Mouse (Mus musculus) neural tube, embryonic 14.5 days (tissue): ENCODE measurements around the gene Ubash3b. TPM values are rescaled to one million over a fixed set of nuclear protein-coding genes. Genes with fewer than 3 reads are reported as not detected.
A peak's percentile ranks its signal among the peaks of the same experiment; 100 is the strongest.

Experiments
- ATAC-seq: fragments of 200-750 bp; cut with Nextera tagmentation; 2 replicates; pipeline ENCODE4 v1.8.0; 2017; ENCODE audit warnings: low read depth, mild to moderate bottlenecking, moderate TSS enrichment, moderate library complexity
- H3K27ac ChIP-seq: fragments of 300-500 bp; sonication (generic); 2 replicates; pipeline ENCODE4 v1.5.1; 2014; ENCODE audit warnings: low read depth, mild to moderate bottlenecking, control low read depth, low read length, moderate library complexity, mixed read lengths
- H3K27me3 ChIP-seq: fragments of 300-500 bp; sonication (generic); 2 replicates; pipeline ENCODE4 v1.6.1; 2014; ENCODE audit warnings: low read length; ENCODE audit not compliant: control insufficient read depth, insufficient read depth
- H3K36me3 ChIP-seq: fragments of 300-500 bp; sonication (generic); 2 replicates; pipeline ENCODE4 v1.6.1; 2014; ENCODE audit warnings: low read length, mixed read lengths; ENCODE audit not compliant: control insufficient read depth, insufficient read depth
- H3K4me1 ChIP-seq: fragments of 300-500 bp; sonication (generic); 2 replicates; pipeline ENCODE4 v1.6.1; 2014; ENCODE audit warnings: low read length; ENCODE audit not compliant: control insufficient read depth, insufficient read depth
- H3K4me2 ChIP-seq: fragments of 300-500 bp; sonication (generic); 2 replicates; pipeline ENCODE4 v1.6.1; 2014; ENCODE audit warnings: mild to moderate bottlenecking, low read depth, low read length, control low read depth
- H3K4me3 ChIP-seq: fragments of 300-500 bp; sonication (generic); 2 replicates; pipeline ENCODE4 v1.5.1; 2014; ENCODE audit warnings: low read depth, low read length, control low read depth, mixed read lengths
- H3K9ac ChIP-seq: fragments of 300-500 bp; sonication (generic); replicated peaks from 2 replicates; pipeline ENCODE4 v1.6.1; 2014; ENCODE audit warnings: low read depth, mild to moderate bottlenecking, control low read depth, low read length, mixed read lengths
- H3K9me3 ChIP-seq: fragments of 300-500 bp; sonication (generic); 2 replicates; pipeline ENCODE4 v1.6.1; 2016; ENCODE audit warnings: low read length; ENCODE audit not compliant: control insufficient read depth
- WGBS: fragments of 180-500 bp; shearing (Covaris S2); extraction: QIAGEN DNeasy Blood & Tissue Kit; methylation state at CpG from one replicate; pipeline ENCODE4 v1.1.7; 2014; 5-methylcytosine and 5-hydroxymethylcytosine counted together
- polyA plus RNA-seq: library from polyadenylated mRNA; unstranded; fragments of >200 nt; fragmentation: Nextera tagmentation; extraction: Ambion mirVana; gene quantifications from 2 replicates; pipeline ENCODE4 v1.2.1, GENCODE M21; 2014

The Ubash3b gene
- polyA plus RNA-seq, 1 experiment from 2014 or later = 26.1 TPM

DNA sequence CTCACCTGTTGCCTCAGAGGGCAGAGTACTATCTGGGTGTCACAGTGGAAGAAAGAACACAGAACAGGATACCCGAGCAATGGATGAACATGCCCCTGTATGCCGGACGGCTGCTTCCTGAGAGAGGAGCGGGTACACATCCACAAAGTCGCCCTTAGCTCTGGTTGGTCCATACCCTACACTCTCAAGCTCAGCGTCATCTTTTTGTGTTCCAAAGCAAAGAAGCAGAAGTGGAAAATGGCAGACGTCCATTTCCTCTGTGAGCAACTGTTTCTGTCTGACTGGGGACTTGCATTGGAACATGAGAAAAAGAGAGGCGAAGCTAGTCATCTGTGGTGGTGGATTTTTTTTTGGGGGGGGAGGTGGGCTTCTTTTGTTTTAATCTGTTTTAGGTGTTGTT lies 30.9 kb downstream of the Ubash3b start:
- no peaks in the 10 kb centered on the region for H3K27me3 ChIP-seq
- H3K27ac ChIP-seq = no peak overlapping the region
- no peak overlapping the region for H3K9ac ChIP-seq
- no peak overlapping the region for H3K4me2 ChIP-seq
- H3K36me3 ChIP-seq = no peaks in the 10 kb centered on the region
- H3K9me3 ChIP-seq = no peaks in the 10 kb centered on the region
- H3K4me3 ChIP-seq = no peak overlapping the region
- no peak for ATAC-seq
- peaks cover 4% of the 10 kb centered on the region; the same call in 1 of the 2 replicates for H3K4me1 ChIP-seq
- 82% methylated on average over 8 of the region's 8 CpGs for WGBS

DNA sequence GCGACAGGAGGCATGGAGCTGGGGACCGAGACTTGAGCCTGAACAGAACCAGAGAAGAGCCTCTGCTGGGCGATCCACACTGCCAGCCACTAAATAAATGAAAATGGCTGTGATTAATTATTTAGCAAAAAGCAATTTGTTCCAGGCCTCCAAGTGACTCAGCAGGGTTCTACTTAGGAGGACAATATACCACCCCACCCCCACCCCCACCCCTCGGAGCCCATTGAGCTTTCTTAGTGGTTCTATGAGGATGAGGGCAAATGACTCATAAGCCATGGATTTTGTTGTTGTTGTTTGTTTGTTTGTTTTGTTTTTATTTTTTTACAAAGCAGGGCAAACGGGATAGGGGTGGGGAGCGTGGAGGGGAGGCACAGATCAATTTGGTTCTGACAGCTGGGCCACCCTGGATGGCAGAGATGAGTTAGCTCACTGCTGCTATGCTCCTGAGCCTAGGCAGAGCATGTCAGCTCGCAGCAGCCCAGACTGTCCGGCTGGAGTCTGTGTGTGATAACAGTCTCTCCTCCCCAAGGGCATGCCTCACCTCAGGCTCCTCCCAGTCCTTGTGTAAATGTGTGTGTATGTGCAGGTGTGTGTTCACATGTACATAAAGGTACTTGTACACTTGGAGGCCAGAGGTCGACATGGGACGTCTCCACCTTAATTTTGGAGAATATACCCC lies 31.6 kb downstream of the Ubash3b start:
- WGBS = 48% methylated on average over 10 of the region's 10 CpGs
- Histone ChIP-seq H3K4me1 (peaks cover 4% of the 10 kb centered on the region; the same call in 1 of the 2 replicates), H3K4me3 (no peak overlapping the region), H3K36me3 (no peaks in the 10 kb centered on the region), H3K9ac (no peak overlapping the region), H3K9me3 (no peaks in the 10 kb centered on the region), H3K27ac (peak overlapping the region; percentile 30; the same call in 1 of the 2 replicates), H3K27me3 (no peaks in the 10 kb centered on the region), H3K4me2 (no peak overlapping the region)
- ATAC-seq = peak; percentile 71

DNA sequence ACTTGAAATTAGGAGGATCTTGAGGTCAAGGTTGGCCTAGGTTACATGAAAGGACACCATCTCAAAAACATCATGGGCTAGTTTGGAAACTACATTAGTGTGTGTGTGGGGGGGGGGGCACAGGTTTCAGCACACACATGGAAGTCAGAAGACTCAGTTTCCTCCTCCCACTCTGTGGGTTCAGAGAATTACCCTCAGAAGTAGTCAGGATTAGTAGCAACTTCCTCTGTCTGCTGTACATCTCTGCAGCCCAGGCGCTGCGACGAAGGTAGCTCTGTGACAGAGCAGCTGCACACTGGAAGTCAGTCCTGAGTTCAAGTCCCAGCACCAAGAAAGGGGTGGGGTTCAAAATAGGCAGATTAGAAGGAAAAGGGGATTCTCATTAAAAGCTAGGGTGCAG lies 32.2 kb downstream of the Ubash3b start:
- H3K4me1 ChIP-seq = peaks cover 4% of the 10 kb centered on the region; the same call in 1 of the 2 replicates
- no peak for ATAC-seq
- WGBS = 90% methylated on average over 3 of the region's 3 CpGs
- no peak overlapping the region for H3K27ac ChIP-seq
- H3K27me3 ChIP-seq = no peaks in the 10 kb centered on the region
- no peak overlapping the region for H3K4me2 ChIP-seq
- no peaks in the 10 kb centered on the region for H3K36me3 ChIP-seq
- H3K9me3 ChIP-seq = no peaks in the 10 kb centered on the region
- H3K4me3 ChIP-seq = no peak overlapping the region
- no peak overlapping the region for H3K9ac ChIP-seq

DNA sequence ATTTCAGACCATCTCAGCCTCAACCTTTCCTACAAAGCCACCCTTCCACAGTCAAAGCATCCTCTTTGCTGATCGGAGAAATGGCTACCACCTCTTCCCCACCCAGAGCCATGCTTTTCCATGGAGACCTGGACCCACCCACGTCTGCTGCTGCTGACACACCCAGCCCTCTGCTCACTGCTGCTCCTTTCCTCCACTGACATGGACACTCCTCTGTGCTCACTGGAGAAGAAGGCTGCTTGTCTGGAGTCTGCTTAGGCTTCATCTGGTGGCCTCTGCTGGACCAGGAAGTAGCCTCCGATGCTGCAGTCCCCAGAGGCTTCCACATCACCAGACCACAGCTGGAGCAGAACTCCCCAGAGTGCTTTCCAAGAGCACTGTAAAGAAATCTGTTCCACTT lies 34.8 kb downstream of the Ubash3b start:
- WGBS = 74% methylated on average over 3 of the region's 3 CpGs
- H3K9ac ChIP-seq = no peak overlapping the region
- H3K27me3 ChIP-seq = no peaks in the 10 kb centered on the region
- H3K36me3 ChIP-seq = no peaks in the 10 kb centered on the region
- H3K4me2 ChIP-seq = no peak overlapping the region
- ATAC-seq = no peak
- H3K27ac ChIP-seq = no peak overlapping the region
- no peaks in the 10 kb centered on the region for H3K9me3 ChIP-seq
- H3K4me1 ChIP-seq = peaks cover 4% of the 10 kb centered on the region; the same call in 1 of the 2 replicates
- no peak overlapping the region for H3K4me3 ChIP-seq

DNA sequence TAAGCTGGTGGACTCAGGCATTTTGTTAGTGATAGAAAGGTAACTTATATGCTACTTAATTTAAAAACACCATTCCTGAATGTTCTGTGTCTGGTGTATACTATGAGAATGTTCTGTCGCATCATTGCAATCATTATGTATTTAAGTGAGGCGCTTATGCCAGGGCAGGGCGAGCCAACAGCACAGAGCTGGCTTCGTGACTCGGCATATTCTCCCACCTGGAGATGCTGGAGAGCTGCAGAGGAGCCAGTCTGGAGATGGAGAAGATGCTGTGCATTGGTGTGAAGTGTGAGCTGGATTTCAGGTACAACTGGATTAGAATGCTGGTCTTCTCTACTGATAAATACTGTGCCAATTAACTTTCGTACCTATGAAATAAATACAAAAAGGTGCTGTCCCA lies 37.2 kb downstream of the Ubash3b start:
- ATAC-seq = no peak
- H3K9me3 ChIP-seq = no peaks in the 10 kb centered on the region

DNA sequence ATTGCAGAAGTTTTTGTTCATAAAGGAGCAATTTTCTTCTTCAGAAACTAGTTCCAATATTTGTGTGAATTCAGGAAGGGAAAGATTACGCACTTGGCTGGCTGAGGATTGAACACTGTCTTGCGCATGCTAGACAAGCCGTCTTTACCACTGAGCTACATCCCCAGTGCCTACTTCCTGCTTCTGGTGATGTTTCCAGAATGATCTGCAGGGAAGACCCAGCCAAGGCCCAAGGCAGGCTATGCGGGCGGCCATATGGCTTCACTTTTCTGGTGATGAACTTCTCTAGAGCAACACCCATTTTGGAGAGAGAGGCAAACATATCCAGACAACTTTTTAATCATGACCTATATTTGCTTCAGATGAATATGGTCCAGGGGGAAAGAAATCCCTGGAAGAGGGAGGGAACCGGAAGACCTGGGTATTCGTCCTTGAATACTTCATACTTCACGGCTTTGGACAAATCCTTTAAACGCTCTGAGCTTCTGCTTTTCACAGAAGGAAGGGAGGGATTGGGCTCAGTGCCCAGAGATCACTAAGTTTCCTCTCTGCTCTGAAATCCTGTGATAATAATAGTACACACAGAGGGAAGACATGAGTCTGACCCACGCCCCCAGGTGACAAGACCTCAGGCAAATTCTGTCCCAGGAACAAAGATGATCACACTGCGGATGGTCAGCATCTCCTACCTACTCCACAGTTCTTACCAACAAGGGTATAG lies 38.9 kb downstream of the Ubash3b start:
- 85% methylated on average over 11 of the region's 11 CpGs for WGBS
- no peaks in the 10 kb centered on the region for H3K4me1 ChIP-seq
- no peak overlapping the region for H3K4me2 ChIP-seq
- H3K27me3 ChIP-seq = no peaks in the 10 kb centered on the region
- ATAC-seq = no peak
- H3K9me3 ChIP-seq = no peaks in the 10 kb centered on the region
- no peaks in the 10 kb centered on the region for H3K36me3 ChIP-seq
- no peak overlapping the region for H3K27ac ChIP-seq
- H3K9ac ChIP-seq = no peak overlapping the region
- no peak overlapping the region for H3K4me3 ChIP-seq

More for the DNA sequence above, 37.2 kb downstream of the Ubash3b start:
- Histone ChIP-seq H3K36me3 (no peaks in the 10 kb centered on the region), H3K27me3 (no peaks in the 10 kb centered on the region), H3K4me2 (no peak overlapping the region), H3K4me1 (no peaks in the 10 kb centered on the region), H3K27ac (no peak overlapping the region), H3K4me3 (no peak overlapping the region), H3K9ac (no peak overlapping the region)
- WGBS = 98% methylated on average over 6 of the region's 6 CpGs

DNA sequence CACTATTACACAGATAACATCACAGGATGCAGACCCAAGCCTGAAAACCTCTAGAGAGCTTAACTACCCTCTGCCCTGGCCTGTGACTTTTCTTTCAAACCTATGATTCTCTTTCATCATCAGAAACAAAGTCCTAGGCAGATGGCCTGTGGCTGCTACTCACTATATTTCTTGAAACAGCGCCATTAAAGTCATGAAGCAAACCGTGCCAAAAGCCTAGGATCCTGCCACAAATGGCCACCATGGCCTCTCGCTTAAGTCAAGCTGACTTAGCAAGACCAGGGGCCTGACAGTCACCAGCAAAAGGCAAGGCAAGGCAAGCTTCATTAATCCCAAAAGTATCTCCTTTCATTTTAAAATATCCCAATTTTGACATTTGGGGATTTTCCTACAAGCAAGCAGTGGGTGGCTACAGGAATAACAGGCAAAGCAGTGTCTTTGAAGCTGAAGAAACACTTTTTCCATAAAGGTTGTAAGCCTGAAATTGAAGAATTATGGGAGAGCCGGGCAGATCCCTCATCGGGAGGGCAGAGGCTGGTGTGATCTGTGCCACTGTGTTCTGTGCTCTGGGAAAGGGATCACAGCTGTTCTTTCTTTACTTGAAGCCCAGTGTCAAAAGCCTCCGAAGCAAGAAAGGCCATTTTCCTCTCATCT lies 39.7 kb downstream of the Ubash3b start:
- H3K9ac ChIP-seq = no peak overlapping the region
- H3K9me3 ChIP-seq = no peaks in the 10 kb centered on the region
- H3K36me3 ChIP-seq = no peaks in the 10 kb centered on the region
- no peaks in the 10 kb centered on the region for H3K27me3 ChIP-seq
- no peaks in the 10 kb centered on the region for H3K4me1 ChIP-seq
- no peak overlapping the region for H3K4me2 ChIP-seq
- ATAC-seq = no peak
- WGBS = 77% methylated on average over 6 of the region's 6 CpGs
- H3K27ac ChIP-seq = no peak overlapping the region
- H3K4me3 ChIP-seq = no peak overlapping the region

DNA sequence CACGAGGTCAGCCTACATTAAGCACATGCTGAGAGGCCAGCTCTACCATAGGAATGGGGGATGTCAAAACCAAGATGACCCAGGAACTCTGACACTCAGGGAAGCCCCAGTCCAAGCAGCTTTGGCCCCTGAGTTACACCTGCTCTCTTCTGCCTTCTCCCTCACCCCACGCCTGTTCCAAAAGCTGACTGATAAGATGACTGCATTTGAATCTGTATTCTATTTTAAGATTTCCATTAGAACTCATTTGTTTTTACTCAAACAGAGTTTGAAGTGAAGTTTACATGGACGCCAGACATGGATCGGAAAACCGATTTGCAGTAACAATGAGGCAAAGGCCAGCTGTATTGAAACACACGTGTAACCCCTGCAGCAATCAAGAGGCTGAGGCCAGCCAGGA lies 41.5 kb downstream of the Ubash3b start:
- Histone ChIP-seq H3K4me1 (no peaks in the 10 kb centered on the region), H3K9ac (no peak overlapping the region), H3K4me3 (no peak overlapping the region), H3K36me3 (no peaks in the 10 kb centered on the region), H3K27ac (no peak overlapping the region), H3K27me3 (no peaks in the 10 kb centered on the region), H3K9me3 (no peaks in the 10 kb centered on the region), H3K4me2 (no peak overlapping the region)
- ATAC-seq = no peak
- 84% methylated on average over 6 of the region's 6 CpGs for WGBS

DNA sequence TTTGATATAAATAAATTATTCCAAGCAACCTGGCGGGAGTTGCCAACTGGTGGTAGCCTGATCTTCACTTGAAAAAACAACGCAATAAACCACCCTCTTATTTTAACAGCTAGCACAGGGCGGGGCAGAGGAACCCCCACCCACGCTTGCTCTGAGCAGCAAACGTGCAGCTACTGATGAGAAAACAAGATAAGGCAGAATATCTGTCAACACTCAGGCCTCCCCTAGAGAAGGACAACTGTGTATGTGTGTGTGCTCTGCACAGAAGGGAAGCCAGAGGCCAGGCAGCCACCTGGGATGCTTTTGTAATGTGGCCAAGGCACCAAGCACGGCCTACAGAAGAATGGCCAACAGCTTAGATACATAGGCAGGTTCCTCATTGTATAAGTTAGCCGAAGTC lies 43.4 kb downstream of the Ubash3b start:
- 60% methylated on average over 7 of the region's 7 CpGs for WGBS
- H3K27me3 ChIP-seq = no peaks in the 10 kb centered on the region
- no peaks in the 10 kb centered on the region for H3K4me1 ChIP-seq
- no peaks in the 10 kb centered on the region for H3K9me3 ChIP-seq
- H3K4me3 ChIP-seq = no peak overlapping the region
- no peak overlapping the region for H3K9ac ChIP-seq
- H3K27ac ChIP-seq = no peak overlapping the region
- no peak overlapping the region for H3K4me2 ChIP-seq
- ATAC-seq = no peak
- H3K36me3 ChIP-seq = no peaks in the 10 kb centered on the region
